ENCODE assay signal across 9 mouse cellular contexts in the genomic region with DNA sequence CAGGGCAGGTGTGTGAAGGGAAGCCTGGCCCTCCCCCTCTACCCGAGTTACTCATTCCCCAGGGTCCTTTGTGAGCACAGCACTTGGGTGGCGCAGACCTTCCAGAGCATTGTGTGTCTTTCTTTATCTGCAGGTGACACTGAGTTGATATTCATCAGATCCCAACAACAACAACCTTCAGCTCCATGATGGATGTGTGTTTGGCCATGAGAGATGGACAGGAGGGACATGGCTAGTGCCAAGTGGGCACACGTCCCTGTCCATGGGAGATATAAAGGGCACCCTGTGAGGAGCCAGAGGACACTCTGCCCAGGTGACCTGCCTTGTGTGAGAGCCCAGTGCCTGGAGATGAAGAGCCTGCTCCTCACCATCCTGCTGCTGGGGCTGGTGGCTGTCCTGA. TPM values are rescaled to one million over a fixed set of nuclear protein-coding genes. Genes with fewer than 3 reads are reported as not detected.
DNase-seq lines count a peak whose midpoint lies in the region.
"Not testable (repeated sequence)": the region's sequence is repeated elsewhere in the genome, so short reads cannot be mapped to it uniquely, and the experiment has no call there.
"Had no signal": no experiment of that assay in that cellular context is flagged by ENCODE, and none has a peak within 500 bp of the region (broad histone marks: within the 10 kb centered on the region; RNA-seq: fewer than 3 reads in every experiment).

Obp2a (plus strand) TSS at position 301 of the 400 bp plus-strand sequence.

- DNase-seq in gonadal fat pad, adult 2 months (ENCODE audit: low read depth) = not testable (repeated sequence)
- DNase-seq in heart, adult 11 months = peak; percentile 39
- DNase-seq in testis, postnatal 10 days (ENCODE audit: low spot score) = peak; percentile 16

RNA-seq across cellular contexts. Expression of gene Obp2a, which starts in this region (rescaled TPM):
- 25.9 and 27.0 TPM in 2 replicates for polyA plus RNA-seq in gonadal fat pad, adult 2 months (2012; rRNA removed)
- polyA plus RNA-seq: activated CD4-positive, CD25-positive, alpha-beta regulatory T cell, adult 4 months; brain, embryonic 14.5 days; C2C12; CD4-positive, CD25-positive, alpha-beta regulatory T cell, adult 4 months; G1E; Patski had no signal
